Mouse (Mus musculus) CD4-positive, CD25-positive, alpha-beta regulatory T cell (primary cell): Measurements from ENCODE around the gene Rdh14. TPM values are rescaled to one million over a fixed set of nuclear protein-coding genes. Genes with fewer than 3 reads are reported as not detected.

ENCODE experiments used
- polyA plus RNA-seq: library from polyadenylated mRNA; unstranded; fragments of 100-300 nt; shearing (Covaris generic); gene quantifications from one replicate; pipeline ENCODE4 v1.2.1, GENCODE M21; 2017

Gene Rdh14
- 36.8 TPM for polyA plus RNA-seq

GRCm38 (mm10) chr12:10390671-10391441, at the start of gene Rdh14:
Rdh14 (plus strand) TSS chr12:10390772.

GRCm38 (mm10) chr12:10369673-10370072, 20.9 kb upstream of the Rdh14 start, which contains the start of gene Nt5c1b:
Nt5c1b (plus strand) TSS chr12:10369973.

Other genes with a start within 250 kb of the Rdh14 start
- not detected for gene Nt5c1b, start 20.8 kb upstream of the Rdh14 start, polyA plus RNA-seq